Mouse (Mus musculus): ENCODE results near the gene Kmt5a. TPM values are rescaled to one million over a fixed set of nuclear protein-coding genes. Genes with fewer than 3 reads are reported as not detected.
"Not testable (repeated sequence)": the region's sequence is repeated elsewhere in the genome, so short reads cannot be mapped to it uniquely, and the experiment has no call there.

The Kmt5a gene
- total RNA-seq, 2 experiments from 2014 or later, result 105 to 109 TPM

DNA sequence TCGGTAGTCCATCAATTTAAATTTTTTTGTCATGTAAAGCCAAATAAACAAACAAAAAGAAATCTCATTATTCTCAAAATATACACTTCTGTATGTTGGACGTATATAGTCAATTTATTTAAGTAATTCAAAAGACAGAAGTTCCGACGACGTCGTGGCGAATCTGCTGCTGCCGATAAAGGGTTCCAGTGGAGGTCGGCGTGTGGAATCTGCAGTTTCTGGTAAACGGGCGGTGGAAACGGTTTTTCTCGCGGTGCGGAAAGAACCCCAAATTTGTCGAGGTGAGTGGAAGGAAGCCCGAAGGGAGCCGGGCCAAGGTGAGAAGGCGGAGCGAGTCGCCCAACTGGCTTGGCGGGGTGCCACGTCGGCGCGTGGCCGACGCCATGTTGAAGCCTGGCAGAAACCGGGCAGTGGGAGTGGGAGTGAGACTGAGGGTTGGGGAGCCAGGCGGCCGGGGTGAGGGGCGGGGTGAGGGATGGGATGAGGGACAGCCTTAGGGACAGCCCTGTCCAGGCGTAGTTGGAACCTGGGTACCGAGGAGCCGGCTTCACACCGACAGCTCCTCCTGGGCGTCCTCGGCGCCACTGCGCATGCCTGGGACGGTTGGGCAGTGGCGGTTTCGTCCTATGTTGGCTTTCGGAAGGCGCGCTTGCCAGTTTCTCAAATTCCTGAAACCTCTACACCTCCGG is 43.4 kb downstream of the Kmt5a start, which contains the start of gene Snrnp35:
Gene Snrnp35 (plus strand): TSS at position 169 of the 689 bp plus-strand sequence.
- peak; percentile 95 for DNase-seq

DNA sequence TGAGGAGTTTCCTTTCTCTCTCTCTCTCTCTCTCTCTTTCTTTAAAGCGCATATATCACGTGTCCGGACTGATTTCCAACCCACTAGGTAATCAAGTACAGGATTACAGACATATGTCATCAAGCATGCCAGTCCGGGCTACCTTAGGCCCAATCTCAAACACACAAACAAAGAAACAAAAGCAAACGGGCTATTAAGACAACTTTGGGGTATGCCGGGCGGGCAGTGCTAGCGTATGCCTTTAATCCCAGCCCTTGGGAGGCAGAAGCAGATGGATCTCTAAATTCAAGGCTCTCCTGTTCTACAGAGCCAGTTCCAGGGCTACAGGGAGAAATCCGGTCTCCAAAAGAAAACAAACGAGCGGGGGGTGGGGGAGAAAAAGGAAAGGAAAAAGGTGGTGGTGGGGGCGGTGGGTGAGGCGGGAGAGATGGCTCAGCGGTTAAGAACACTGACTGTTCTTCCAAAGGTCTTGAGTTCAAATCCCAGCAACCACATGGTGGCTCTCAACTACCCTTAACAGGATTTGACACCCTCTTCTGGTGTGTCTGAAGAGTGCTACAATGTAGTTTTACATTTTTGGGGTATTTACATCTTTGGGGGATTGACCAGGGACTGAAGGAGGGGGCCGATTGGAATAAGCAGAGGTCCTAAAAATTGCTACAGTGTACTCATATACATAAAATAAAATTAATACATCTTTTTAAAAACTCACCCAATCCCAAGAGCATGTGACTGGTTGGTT is 44.1 kb downstream of the Kmt5a start:
- peak; percentile 31 for DNase-seq

DNA sequence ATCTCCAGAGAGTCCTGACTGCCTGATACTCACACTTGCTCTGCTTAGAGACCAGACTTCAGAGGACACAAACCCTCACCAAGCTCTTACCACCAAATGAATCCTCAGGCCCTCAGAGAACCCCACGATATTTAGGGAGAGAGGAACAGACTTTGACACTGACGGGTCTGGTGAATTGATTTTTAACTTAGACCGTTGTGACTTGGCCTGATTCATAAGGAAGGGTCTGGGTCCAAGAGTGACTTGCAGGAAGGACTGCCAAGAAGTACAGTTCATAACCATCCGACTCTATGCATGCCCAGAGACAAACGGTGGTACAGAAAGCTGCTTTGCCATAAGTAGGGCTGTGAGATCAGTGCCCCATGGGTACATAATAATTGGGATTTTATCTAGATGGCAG is 45.9 kb downstream of the Kmt5a start:
- DNase-seq, result no peak

DNA sequence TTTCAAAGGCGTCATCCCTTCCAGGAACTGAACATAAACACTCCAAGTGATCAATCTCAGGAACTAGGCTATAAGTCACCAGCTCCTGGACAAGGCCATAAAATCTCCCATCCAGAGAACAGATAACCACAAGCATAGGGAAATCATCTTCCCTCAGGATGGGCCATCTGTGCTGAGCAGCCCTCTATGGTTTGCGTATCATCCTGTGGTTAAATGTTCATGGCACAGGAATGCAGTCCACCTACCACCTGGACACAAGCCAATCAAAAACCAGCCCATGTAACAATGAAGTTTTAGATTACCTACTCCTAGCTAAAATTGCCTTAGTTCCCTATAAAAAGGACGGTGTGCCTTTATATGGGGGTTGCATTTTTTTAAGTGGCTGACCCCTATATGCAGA is 49.2 kb downstream of the Kmt5a start:
- DNase-seq, result no peak

DNA sequence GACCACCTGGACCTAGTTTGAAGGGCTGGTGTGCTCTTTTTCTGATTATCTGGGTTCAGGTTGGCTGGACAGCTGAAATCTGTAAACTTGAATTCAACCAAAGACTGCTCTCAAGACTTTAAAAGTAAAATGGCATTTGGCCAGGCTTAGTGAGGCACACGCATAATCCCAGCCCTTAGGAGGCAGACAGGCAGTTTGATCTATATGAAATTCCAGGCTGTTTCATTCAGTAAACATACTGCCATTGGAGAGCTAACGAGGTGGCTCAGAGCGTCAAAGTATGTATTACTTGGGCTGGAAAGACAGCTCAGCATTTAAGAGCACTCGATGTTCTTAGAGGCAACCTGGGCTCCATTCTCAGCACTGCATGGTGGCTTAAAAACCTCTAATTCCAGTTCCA is 52.0 kb downstream of the Kmt5a start:
- DNase-seq, result no peak

DNA sequence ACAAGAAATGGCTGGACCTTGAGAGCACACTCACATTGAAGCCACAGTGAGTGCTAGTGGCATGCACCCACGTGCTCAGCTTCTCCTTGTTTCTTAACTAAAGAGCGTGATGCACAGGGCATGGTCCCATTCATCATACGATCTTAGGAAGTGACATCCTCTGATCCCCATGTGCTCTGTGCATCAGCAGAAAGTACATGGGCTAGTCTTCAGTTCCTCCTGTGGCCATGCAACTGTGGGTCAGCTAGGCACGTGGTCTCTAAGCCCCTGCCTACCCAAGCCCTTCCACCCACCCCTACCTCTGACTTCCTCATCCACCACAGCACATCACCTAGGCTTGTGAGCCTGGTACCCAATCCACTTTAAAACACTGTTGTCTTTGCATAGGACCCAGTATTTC is 52.9 kb downstream of the Kmt5a start:
- DNase-seq, result no peak

DNA sequence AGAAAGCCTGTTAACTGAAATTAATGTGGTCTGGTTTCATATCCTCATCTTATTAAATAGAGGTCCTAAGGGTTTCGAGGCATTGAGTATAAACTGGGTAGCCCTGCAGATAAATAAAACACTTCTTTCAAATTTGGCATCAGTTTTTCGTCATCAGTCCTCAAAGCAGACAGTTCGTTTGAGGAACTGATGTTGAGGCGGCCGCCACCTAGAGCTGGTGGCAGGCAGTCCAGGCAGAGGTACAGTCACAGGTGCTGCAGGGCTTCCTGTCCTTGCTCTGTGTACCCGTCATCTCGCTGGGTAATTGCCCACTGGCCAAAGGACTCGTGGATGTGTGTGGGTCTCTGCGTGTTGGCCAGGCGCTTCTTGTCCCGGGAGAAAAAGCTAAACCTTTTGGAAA is 53.7 kb downstream of the Kmt5a start:
- DNase-seq, result no peak

DNA sequence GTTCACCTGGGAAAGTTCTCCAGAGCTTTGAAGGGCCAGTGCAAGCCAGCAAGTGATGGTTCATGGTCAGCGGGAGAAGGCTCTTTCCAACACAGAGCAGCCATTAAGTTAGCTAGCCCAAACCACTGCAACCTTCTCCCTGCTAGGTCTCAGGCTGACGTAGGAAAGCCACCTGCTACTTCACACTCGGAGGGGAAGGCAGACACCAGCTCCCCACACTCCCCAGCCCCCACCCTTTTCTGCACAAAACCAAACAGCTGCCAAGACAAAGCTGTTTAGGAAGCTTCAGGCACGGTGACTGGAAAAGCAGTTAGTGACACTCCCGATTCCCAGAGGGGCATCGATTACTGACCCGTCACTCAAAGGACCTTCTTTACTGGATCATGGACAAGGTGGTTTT is 55.8 kb downstream of the Kmt5a start:
- no peak for DNase-seq

DNA sequence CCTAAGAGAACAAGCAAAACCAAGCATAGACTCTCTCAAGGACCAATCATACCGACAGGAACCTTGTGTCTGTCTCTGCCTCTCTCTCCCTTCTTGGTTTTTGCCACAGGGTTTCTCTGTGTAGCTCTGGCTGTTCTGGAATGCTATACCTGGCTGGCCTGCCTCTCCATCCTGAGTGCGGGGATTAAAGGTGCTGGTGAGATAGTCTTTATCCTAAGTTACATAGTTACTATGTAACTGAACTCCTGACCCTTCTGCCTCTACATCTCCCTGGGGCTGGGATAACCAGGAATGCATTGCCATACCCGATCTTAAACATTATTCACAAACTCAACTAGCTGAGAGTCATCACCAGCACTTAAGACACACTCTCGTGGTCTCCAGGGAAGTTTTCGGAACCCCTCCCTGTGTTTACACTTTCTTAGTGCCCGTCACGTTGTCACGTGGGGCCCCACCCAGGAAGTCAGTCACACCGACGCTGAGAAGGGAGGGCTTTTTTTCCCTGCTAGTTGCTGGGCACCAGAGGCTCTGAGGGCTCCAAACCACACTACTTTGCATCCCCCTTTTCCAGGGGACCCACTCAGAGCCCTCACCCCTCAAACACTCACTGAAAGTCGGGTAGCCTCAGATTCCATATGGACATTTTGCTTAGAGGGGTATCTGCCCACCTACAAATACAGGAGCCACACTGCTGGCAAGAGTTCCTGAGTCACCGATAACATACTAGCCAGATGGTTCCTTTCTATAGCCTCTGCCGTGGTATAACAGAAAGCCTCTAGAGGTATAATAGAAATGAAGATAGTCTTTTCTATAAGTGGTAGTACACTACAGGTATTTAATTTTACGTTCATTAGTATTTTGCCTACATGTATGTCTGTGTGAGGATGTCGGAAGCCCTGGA is 57.1 kb downstream of the Kmt5a start:
- no peak for DNase-seq

DNA sequence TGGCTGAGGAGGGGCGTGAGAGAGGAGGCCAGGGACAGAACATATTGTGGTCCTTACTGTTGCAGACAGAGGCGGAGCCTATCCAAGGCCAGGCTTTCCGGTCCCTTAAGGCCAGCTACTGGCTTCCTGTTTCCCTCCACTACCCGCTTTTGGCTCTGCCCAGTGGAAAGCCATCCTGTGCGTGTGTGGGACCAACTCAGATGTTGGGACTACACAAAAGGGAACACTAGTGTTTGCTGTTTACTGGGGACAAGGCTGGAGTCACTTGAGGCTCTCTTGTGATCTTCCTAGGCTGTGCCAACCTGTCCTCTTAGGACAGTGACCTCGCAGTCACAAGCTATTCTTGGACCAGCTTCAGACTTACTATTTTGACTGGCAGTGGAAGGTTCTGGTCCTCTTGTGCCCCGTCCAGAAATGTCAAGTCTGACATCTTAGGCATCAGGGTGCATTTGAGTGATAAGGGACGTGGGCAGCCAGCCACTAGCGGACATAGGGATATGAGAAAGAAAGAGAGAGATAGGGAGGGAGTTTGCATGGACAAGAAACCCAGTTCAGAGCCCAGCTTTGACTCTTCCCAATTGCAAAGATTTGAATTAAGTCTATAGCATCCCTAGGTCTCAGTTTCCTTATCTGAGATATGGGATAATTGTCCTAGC is 58.6 kb downstream of the Kmt5a start:
- peak; percentile 65 for DNase-seq

DNA sequence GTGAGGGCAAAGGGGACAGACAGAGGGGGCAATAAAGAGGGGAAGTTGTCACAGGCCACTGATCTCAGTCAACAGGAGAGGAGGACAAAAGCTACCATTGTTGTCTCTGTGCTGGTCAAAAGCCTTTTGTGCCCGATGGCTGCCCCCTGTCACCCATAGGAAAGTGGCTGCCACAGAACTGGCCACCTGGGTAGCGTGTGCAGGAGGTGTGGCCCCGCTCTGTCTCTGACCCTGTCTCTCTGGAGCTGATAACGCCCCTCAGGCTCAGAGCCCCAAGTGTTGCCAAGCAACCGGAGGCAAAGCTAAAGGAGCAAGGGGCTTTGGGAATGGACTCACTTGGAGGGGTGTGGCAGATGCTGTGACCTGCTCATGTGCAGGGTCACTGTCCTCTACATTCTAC is 59.3 kb downstream of the Kmt5a start:
- no peak for DNase-seq

DNA sequence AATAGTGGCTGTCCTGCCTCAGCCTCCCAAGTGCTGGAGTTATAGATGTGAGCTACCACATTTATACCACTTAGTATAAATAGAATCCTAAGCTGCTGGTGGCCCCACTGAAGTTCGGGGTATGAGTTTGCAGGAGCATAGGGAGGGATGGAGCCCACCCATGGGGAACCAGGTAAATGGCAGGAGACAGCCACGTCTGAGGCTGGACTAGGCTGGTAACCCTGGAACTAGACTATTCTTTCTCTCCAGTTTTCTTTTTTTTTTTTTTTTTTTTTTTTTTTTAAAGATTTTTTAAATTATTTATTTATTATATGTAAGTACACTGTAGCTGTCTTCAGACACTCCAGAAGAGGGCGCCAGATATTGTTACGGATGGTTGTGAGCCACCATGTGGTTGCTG is 60.3 kb downstream of the Kmt5a start:
- DNase-seq, result not testable (repeated sequence)

DNA sequence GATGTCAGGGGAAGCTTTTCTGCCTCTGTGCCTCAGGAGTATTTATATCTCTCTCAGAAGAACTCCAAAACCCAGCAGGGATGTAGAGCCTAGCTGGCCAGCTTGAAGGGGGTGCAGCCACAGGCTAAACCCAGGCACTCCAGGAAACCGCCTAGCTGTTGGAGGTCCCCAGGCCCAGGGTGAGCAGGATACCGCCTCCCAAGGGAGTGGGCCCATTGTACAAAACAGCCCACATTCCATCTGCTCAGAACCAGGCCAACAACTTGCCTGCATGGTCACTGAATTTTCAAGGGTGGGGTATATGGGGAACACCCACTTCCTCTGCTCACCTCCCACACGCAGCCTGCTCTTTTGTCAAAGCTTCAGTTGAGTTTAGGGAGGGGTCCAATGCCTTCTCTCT is 60.8 kb downstream of the Kmt5a start:
- no peak for DNase-seq

DNA sequence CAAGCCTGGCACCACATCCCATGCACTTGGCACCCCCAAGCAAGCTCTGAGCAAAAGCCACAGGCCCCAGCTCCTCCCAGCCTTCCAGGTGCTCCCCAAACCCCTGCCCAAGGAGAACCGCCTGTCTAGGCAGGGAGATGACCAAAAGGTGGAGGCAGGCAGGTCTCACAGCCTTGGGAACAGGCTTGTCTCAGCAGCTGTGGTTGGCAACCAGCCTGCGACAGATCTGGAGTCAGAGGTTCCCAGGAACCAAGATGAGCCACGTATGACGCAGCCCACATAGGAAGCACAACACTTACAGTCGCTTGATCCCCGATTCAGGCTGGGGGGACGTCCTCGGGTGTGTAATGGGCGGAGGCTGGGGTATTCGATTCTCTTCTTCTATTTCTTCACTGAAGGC is 61.8 kb downstream of the Kmt5a start:
- no peak for DNase-seq

DNA sequence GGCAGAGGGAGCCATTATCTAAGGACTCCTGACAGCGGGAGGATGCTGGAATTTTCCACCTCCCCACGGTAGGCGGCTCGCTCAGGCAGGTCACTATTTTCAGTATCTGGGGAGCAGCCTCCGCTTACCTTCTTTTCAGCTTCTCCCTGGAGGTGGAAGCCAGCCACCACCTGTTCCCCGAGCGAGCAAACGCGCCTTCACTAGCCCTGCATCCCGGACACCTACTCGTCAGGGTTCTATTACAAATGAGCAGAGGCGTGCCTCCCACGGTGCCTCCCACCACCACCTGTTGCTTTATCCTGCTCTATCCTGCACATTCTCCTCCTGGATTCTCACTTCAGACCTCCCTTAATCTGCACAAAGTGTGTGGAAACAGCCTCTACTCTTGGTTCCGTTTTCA is 64.0 kb downstream of the Kmt5a start:
- DNase-seq, result no peak

DNA sequence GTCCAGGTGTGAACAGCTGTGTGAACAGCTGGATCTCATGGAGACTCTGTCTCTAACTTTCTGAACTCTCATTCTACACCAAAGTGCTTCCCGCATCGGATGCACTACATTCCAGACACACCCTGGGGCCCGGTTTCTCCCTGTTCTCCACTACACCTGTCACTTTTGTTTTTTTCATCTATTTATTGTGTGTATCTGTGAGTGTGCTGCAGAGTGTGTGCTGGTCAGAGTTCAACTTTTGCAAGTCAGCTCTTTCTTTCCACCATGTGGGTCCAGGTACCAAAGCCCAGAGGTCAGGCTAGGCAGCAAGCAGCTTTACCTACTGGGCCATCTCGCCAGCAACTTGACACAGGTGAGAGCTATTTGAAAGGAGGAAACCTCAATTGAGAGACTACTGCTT is 65.5 kb downstream of the Kmt5a start:
- DNase-seq, result no peak

DNA sequence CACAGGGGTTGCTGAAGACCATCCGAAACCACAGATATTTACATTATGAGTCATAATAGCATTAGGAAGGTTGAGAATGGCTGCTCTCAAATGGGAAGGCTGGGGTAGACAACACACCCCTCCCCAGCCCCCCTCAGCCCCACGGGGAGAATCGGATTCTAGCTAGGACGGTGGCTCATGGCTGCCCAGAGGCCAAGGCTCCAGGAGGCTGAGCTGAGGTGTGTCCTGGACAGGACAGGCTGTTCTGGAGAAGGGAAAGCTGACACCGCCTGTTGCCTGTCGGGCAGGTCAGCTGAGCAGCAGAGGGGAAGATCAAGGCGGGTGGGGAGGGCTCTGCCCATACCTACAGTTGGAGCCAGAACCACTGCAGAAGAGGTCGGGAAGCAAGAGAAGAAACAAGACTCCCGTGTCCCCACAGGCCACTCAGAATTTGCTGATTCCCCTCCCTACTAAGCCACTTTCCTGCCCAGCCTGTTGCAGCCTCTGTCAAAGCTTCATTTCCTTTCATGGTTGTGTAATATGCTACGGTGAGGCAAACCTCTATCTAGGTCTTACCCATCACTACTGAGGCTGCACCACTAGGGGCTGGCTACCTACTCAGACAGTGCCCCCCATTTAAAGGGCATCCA is 67.1 kb downstream of the Kmt5a start:
- DNase-seq, result no peak

DNA sequence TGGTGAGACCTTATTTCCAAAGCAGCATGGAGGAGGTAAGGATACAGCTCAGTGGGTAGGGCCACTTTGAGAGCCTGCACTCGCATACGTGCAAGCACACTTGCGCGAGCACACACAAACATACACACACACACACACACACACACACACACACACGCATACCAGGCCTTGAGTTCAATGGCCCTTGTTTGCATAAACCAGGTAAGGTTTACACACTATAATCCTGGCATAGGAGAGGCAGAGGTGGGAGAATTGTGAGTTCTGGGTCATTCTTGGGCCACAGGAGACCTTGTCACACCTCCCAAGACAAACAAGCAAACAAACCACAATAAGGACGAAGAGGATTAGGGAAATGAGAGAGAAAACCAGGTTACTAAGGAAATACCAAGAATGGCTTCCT is 69.5 kb downstream of the Kmt5a start:
- no peak for DNase-seq

DNA sequence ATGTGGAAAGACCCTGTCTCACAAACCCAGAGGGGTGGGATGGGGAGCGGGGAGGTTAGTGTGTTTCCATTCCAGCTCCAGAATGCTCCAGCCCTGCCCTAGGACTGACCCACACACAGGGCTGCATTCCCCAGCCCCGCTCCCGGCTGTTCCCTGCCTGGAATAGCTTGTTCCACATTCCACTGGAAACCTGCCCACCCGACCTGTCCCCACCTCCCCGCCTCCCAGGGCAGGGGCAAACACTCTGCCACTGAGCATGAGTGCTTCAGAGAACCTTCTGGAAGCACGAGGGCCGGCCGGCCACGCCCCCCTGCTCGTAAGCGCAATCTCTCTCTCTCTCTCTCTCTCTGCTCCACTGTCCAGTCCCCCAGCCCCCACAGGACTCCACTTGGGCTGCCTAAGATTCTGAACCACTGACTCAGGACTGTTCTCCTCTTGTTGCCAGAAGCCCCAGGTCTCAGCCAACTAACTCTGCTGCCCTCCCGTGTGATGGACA is 70.1 kb downstream of the Kmt5a start:
- DNase-seq, result no peak

DNA sequence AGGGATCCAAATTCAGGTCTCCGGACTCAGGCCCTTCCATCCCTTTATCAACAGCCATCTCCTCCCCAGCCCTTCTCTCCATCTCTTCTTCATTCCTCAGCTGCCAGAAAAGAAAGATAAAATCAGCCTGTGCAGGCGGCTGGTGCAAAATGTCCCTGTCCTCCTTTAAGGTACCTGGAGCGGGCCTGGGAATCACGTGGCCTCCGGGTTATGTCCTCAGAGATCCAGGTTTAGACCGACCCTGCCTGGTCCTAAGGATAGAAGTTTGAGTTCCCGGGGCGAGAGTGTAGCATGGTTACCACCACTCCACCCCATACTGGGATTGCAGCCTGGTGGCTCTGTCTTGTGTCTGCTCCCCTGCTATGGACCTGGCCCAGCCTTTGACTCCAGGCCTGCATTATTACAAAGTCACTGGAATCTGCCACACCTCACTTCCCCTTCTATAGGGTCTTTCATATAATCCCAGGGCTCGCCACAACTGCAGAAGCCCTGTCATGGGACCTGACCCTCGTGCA is 70.9 kb downstream of the Kmt5a start:
- no peak for DNase-seq

All from adrenal gland, postnatal 10 days (tissue).